ENCODE assay signal across 11 mouse cellular contexts in genomic region chr10:107922750-107923149, GRCm38 (mm10). TPM values are rescaled to one million over a fixed set of nuclear protein-coding genes. Genes with fewer than 3 reads are reported as not detected.
DNase-seq lines count a peak whose midpoint lies in the region; ATAC-seq and TF ChIP-seq lines count a peak whose summit lies in the region.
"Had no signal": no experiment of that assay in that cellular context is flagged by ENCODE, and none has a peak within 500 bp of the region (broad histone marks: within the 10 kb centered on the region; RNA-seq: fewer than 3 reads in every experiment).

No protein-coding gene starts in this region.

- 29% methylated on average over 1 of the region's 1 CpGs for WGBS in midbrain, postnatal 0 days
- 34% methylated on average over 1 of the region's 1 CpGs for WGBS in midbrain, embryonic 13.5 days
- 22% methylated on average over 1 of the region's 1 CpGs for WGBS in heart, embryonic 10.5 days
- WGBS in kidney, embryonic 16.5 days: 39% methylated on average over 1 of the region's 1 CpGs

- H3K27ac ChIP-seq in midbrain, postnatal 0 days (ENCODE audit: low read depth, low read length): no peak overlapping the region
- no peak overlapping the region for H3K27ac ChIP-seq in midbrain, embryonic 13.5 days
- H3K27ac ChIP-seq in heart, embryonic 10.5 days: no peak overlapping the region
- H3K27ac ChIP-seq in kidney, embryonic 16.5 days (ENCODE audit: low read length): no peak overlapping the region
- H3K27ac ChIP-seq: midbrain, embryonic 12.5 days had no signal

- no peak overlapping the region for H3K4me2 ChIP-seq in midbrain, postnatal 0 days (ENCODE audit: low read depth, low read length, poor library complexity, severe bottlenecking)
- H3K4me2 ChIP-seq in midbrain, embryonic 13.5 days (replicated peaks): no peak overlapping the region
- no peak overlapping the region for H3K4me2 ChIP-seq in kidney, embryonic 16.5 days (replicated peaks; ENCODE audit: low read depth, low read length)
- H3K4me2 ChIP-seq: midbrain, embryonic 12.5 days had no signal

- TF ChIP-seq CTCF in midbrain, postnatal 0 days (IDR thresholded peaks at IDR 0.05): peak; percentile 71

- H3K4me1 ChIP-seq in midbrain, postnatal 0 days (ENCODE audit: insufficient read depth, low read length): no peaks in the 10 kb centered on the region
- no peaks in the 10 kb centered on the region for H3K4me1 ChIP-seq in midbrain, embryonic 13.5 days (replicated peaks)
- H3K4me1 ChIP-seq in heart, embryonic 10.5 days: peaks cover 9% of the 10 kb centered on the region
- H3K4me1 ChIP-seq in kidney, embryonic 16.5 days (ENCODE audit: insufficient read depth, low read length): 0 out of 2 replicates have a peak, but pooled peaks cover 3% of the 10 kb centered on the region
- H3K4me1 ChIP-seq: midbrain, embryonic 12.5 days had no signal

- no peaks in the 10 kb centered on the region for H3K9me3 ChIP-seq in midbrain, postnatal 0 days (ENCODE audit: low read length)
- no peaks in the 10 kb centered on the region for H3K9me3 ChIP-seq in midbrain, embryonic 13.5 days
- H3K9me3 ChIP-seq in heart, embryonic 10.5 days: no peaks in the 10 kb centered on the region
- no peaks in the 10 kb centered on the region; the same call in 1 of the 2 replicates for H3K9me3 ChIP-seq in kidney, embryonic 16.5 days (ENCODE audit: low read length)
- H3K9me3 ChIP-seq: midbrain, embryonic 12.5 days had no signal

- H3K27me3 ChIP-seq in midbrain, postnatal 0 days (ENCODE audit: insufficient read depth, low read length): no peaks in the 10 kb centered on the region
- H3K27me3 ChIP-seq in midbrain, embryonic 13.5 days: no peaks in the 10 kb centered on the region
- H3K27me3 ChIP-seq in heart, embryonic 10.5 days (ENCODE audit: insufficient read depth, poor library complexity, severe bottlenecking): no peaks in the 10 kb centered on the region
- no peaks in the 10 kb centered on the region for H3K27me3 ChIP-seq in kidney, embryonic 16.5 days (ENCODE audit: insufficient read depth, low read length)
- H3K27me3 ChIP-seq: midbrain, embryonic 12.5 days had no signal

- H3K4me3 ChIP-seq in midbrain, postnatal 0 days (ENCODE audit: low read depth, low read length): no peak overlapping the region
- H3K4me3 ChIP-seq in midbrain, embryonic 13.5 days (replicated peaks): no peak overlapping the region
- H3K4me3 ChIP-seq in heart, embryonic 10.5 days: no peak overlapping the region
- no peak overlapping the region for H3K4me3 ChIP-seq in kidney, embryonic 16.5 days (ENCODE audit: low read length)
- H3K4me3 ChIP-seq: midbrain, embryonic 12.5 days had no signal

- no peak overlapping the region for H3K9ac ChIP-seq in midbrain, postnatal 0 days (replicated peaks; ENCODE audit: low read length, poor library complexity, severe bottlenecking)
- no peak overlapping the region for H3K9ac ChIP-seq in midbrain, embryonic 13.5 days (replicated peaks)
- H3K9ac ChIP-seq in kidney, embryonic 16.5 days (replicated peaks; ENCODE audit: low read length): no peak overlapping the region
- H3K9ac ChIP-seq: midbrain, embryonic 12.5 days had no signal

- peak; percentile 31 for DNase-seq in heart, postnatal 4 days
- no peak for DNase-seq in heart, adult 9 months (ENCODE audit: low spot score in 2 of 2)
- DNase-seq in midbrain, postnatal 0 days (ENCODE audit: low spot score): peak; percentile 42
- DNase-seq in brain, adult 2 months (ENCODE audit: low read depth, low spot score): peak; percentile 52
- DNase-seq in heart, embryonic 10.5 days (ENCODE audit: low spot score): no peak
- DNase-seq: cerebellum, postnatal 36 days; gastrocnemius, postnatal 25 days had no signal

- ATAC-seq in midbrain, postnatal 0 days (ENCODE audit: low FRiP score): no peak
- no peak for ATAC-seq in midbrain, embryonic 13.5 days
- peak; percentile 54 for ATAC-seq in megakaryocyte progenitor cell, adult 5-6 weeks (replicated peaks; ENCODE audit: poor library complexity)
- ATAC-seq in kidney, embryonic 16.5 days (ENCODE audit: low FRiP score, low TSS enrichment): no peak

- no peaks in the 10 kb centered on the region for H3K36me3 ChIP-seq in midbrain, postnatal 0 days (ENCODE audit: insufficient read depth, low read length)
- no peaks in the 10 kb centered on the region for H3K36me3 ChIP-seq in midbrain, embryonic 13.5 days
- H3K36me3 ChIP-seq in heart, embryonic 10.5 days: no peaks in the 10 kb centered on the region
- no peaks in the 10 kb centered on the region for H3K36me3 ChIP-seq in kidney, embryonic 16.5 days (ENCODE audit: insufficient read depth, low read length)
- H3K36me3 ChIP-seq: midbrain, embryonic 12.5 days had no signal

RNA-seq across cellular contexts. Expression of gene Otogl, which starts 10.8 kb away (rescaled TPM):
- under 1 TPM; 0.05 to 0.11 TPM for total RNA-seq in heart, postnatal 4 days (2021)
- total RNA-seq in midbrain, postnatal 0 days (2014; rRNA removed): 0.19 and 0.22 TPM in 2 replicates
- 0.04 and 0.05 TPM in 2 replicates for polyA plus RNA-seq in midbrain, postnatal 0 days (2015; fragmentation: Nextera tagmentation; extraction: Ambion mirVana)
- 0.03 TPM in 2 replicates for polyA plus RNA-seq in midbrain, embryonic 13.5 days (2015; fragmentation: Nextera tagmentation; extraction: Ambion mirVana)
- 2.9 and 3.3 TPM in 2 replicates for total RNA-seq in megakaryocyte progenitor cell, adult 5-6 weeks (2015)
- total RNA-seq in megakaryocyte progenitor cell, adult 5-6 weeks (2017): 1.5 and 2.0 TPM in 2 replicates
- 0.06 and 0.10 TPM in 2 replicates for polyA plus RNA-seq in heart, embryonic 10.5 days (2016; fragmentation: Nextera tagmentation; extraction: Ambion mirVana)
- 0.06 TPM in 2 replicates for polyA plus RNA-seq in kidney, embryonic 16.5 days (2015; fragmentation: Nextera tagmentation; extraction: Ambion mirVana)
- total RNA-seq: gastrocnemius, postnatal 25 days had no signal
- polyA plus RNA-seq: midbrain, embryonic 12.5 days had no signal

Comparison
In these comparisons a context has a peak if more than half of its experiments do, and no peak if none do; other contexts are left out.
1. DNase-seq: peak in heart, postnatal 4 days (single experiment), midbrain, postnatal 0 days (single experiment) and brain, adult 2 months (single experiment); none in heart, adult 9 months (0 of 2) and heart, embryonic 10.5 days (single experiment).